Mouse (Mus musculus): Measurements from ENCODE around the gene Leap2.

DNA sequence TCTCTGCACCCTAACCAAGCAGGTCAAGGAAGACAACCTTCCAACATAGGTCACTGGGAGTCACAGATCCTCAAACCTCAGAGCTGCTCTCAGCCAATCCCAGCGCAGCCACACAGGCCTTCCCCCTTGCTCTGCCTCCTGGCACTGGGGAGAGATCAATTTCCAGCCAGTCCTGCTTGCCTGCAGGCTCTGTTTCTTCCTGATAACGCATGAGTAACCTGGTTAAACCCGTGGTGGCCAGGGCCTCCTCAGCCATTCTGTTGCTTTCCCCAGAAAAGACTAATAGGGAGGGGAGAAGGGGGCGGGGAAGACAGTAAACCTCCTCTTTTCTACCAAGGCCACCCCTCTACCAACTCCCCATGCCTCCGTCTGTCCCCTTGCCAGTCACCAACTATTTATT, 38.8 kb upstream of the Leap2 start:
- TF ChIP-seq CTCF (IDR thresholded peaks at IDR 0.05; ENCODE audit: extremely low read depth, insufficient read depth, low read length) (no peak), POLR2A (IDR thresholded peaks at IDR 0.05; ENCODE audit: extremely low read depth, insufficient read depth, low read length) (no peak)
